Mouse (Mus musculus) brain, embryonic 14.5 days (tissue): ENCODE measurements around the gene Cacng1.

ENCODE experiments used
- CTCF ChIP-seq: fragments of 200-500 bp; IDR thresholded peaks from 2 replicates; pipeline ENCODE4 v1.5.1; 2012; ENCODE audit warnings: inconsistent platforms, mild to moderate bottlenecking, moderate library complexity, borderline replicate concordance; ENCODE audit not compliant: insufficient read depth, insufficient read length; ENCODE audit errors: extremely low read depth
- POLR2A ChIP-seq: fragments of 200-500 bp; IDR thresholded peaks from 2 replicates; pipeline ENCODE4 v1.6.1; 2012; ENCODE audit warnings: mild to moderate bottlenecking, inconsistent platforms, borderline replicate concordance; ENCODE audit not compliant: poor library complexity, insufficient read depth, insufficient read length, severe bottlenecking; ENCODE audit errors: extremely low read depth

DNA sequence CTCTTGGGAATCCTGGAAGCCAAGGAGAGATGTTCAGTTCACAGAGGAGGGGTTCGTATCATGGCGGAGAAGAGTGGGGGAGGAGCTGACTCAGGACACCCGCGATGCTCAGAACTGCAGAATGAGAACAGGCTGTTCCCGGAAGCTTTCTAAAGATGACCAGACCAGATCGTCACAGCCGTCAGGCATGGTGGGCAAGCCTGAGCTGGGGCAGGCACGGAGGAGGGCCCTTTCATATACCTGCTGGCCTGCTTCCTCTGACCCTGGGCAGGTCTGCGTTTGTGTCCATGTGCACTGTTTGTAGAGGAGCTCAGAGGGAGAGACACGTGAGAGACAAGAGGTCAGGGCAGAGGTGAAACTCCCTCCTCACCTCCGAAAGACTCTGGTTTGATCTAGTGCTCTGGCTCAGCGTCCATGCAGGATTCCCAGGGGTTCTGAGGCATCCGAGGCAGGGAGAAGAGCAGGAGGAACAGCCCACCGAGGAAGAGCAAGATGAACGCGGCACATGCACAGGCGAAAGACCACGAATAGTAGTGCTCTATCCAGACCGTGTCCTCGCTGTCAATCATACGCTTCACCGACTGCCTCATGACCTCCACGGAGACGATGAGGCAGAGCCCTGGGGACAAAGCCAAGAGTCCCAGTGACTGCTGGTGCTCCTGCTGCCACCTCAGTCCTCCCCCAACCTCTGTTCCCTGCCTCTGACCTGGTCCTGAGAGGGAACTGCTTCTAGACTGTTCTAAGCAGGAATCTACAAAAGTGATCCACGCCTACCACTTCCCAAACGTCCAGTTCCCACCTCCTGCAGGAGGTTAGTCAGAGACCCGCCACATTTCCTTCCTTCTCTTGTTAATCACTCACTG is 12.8 kb downstream of the Cacng1 start:
- no peak for TF ChIP-seq CTCF
- TF ChIP-seq POLR2A: no peak
